Comparison of ENCODE assay signal across 18 mouse cellular contexts in genomic region chr14:45644786-45645185, GRCm38 (mm10). TPM values are rescaled to one million over a fixed set of nuclear protein-coding genes. Genes with fewer than 3 reads are reported as not detected.
DNase-seq lines count a peak whose midpoint lies in the region; ATAC-seq and TF ChIP-seq lines count a peak whose summit lies in the region.
"Had no signal": no experiment of that assay in that cellular context is flagged by ENCODE, and none has a peak within 500 bp of the region (broad histone marks: within the 10 kb centered on the region; RNA-seq: fewer than 3 reads in every experiment).

No protein-coding gene starts in this region.

- H3K4me3 ChIP-seq in forebrain, embryonic 12.5 days (replicated peaks), result no peak overlapping the region
- no peak overlapping the region for H3K4me3 ChIP-seq in forebrain, postnatal 0 days (ENCODE audit: low read depth, low read length)
- H3K4me3 ChIP-seq in midbrain, embryonic 12.5 days, result no peak overlapping the region
- no peak overlapping the region for H3K4me3 ChIP-seq in midbrain, embryonic 11.5 days (ENCODE audit: low read depth, low read length)
- H3K4me3 ChIP-seq in midbrain, embryonic 13.5 days (replicated peaks), result no peak overlapping the region
- H3K4me3 ChIP-seq: embryonic facial prominence, embryonic 10.5 days; limb, embryonic 15.5 days; neural tube, embryonic 12.5 days had no signal

- H3K9ac ChIP-seq in forebrain, embryonic 12.5 days, result no peak overlapping the region
- H3K9ac ChIP-seq in forebrain, postnatal 0 days, result no peak overlapping the region
- no peak overlapping the region for H3K9ac ChIP-seq in midbrain, embryonic 12.5 days (replicated peaks)
- H3K9ac ChIP-seq in midbrain, embryonic 11.5 days (ENCODE audit: low read length), result no peak overlapping the region
- no peak overlapping the region for H3K9ac ChIP-seq in midbrain, embryonic 13.5 days (replicated peaks)
- H3K9ac ChIP-seq: limb, embryonic 15.5 days; neural tube, embryonic 12.5 days had no signal

- 18% methylated on average over 1 of the region's 1 CpGs for WGBS in forebrain, embryonic 12.5 days
- 53% methylated on average over 1 of the region's 1 CpGs for WGBS in forebrain, postnatal 0 days
- 45% methylated on average over 1 of the region's 1 CpGs for WGBS in midbrain, embryonic 12.5 days
- WGBS in midbrain, embryonic 11.5 days, result 46% methylated on average over 1 of the region's 1 CpGs
- WGBS in midbrain, embryonic 13.5 days, result 52% methylated on average over 1 of the region's 1 CpGs

- no peaks in the 10 kb centered on the region; the same call in 1 of the 2 replicates for H3K27me3 ChIP-seq in forebrain, embryonic 12.5 days
- no peaks in the 10 kb centered on the region for H3K27me3 ChIP-seq in forebrain, postnatal 0 days (ENCODE audit: insufficient read depth, low read length)
- no peaks in the 10 kb centered on the region for H3K27me3 ChIP-seq in midbrain, embryonic 12.5 days
- no peaks in the 10 kb centered on the region for H3K27me3 ChIP-seq in midbrain, embryonic 11.5 days (ENCODE audit: control insufficient read depth, insufficient read depth, low read length)
- no peaks in the 10 kb centered on the region for H3K27me3 ChIP-seq in midbrain, embryonic 13.5 days
- H3K27me3 ChIP-seq: CH12.LX; limb, embryonic 15.5 days; neural tube, embryonic 12.5 days had no signal

- peaks cover 42% of the 10 kb centered on the region for H3K4me1 ChIP-seq in forebrain, embryonic 12.5 days
- peaks cover 28% of the 10 kb centered on the region for H3K4me1 ChIP-seq in forebrain, postnatal 0 days (ENCODE audit: insufficient read depth)
- H3K4me1 ChIP-seq in midbrain, embryonic 12.5 days, result peaks cover 39% of the 10 kb centered on the region
- H3K4me1 ChIP-seq in midbrain, embryonic 11.5 days (ENCODE audit: control insufficient read depth, insufficient read depth, low read length), result peaks cover 15% of the 10 kb centered on the region
- H3K4me1 ChIP-seq in midbrain, embryonic 13.5 days (replicated peaks), result peaks cover 48% of the 10 kb centered on the region

- no peak for ATAC-seq in forebrain, embryonic 12.5 days (ENCODE audit: low FRiP score)
- ATAC-seq in forebrain, postnatal 0 days, result no peak
- no peak for ATAC-seq in midbrain, embryonic 12.5 days (ENCODE audit: low FRiP score, low read depth)
- no peak for ATAC-seq in midbrain, embryonic 11.5 days (ENCODE audit: low FRiP score)
- no peak for ATAC-seq in midbrain, embryonic 13.5 days

- no peaks in the 10 kb centered on the region for H3K9me3 ChIP-seq in forebrain, embryonic 12.5 days
- H3K9me3 ChIP-seq in forebrain, postnatal 0 days (ENCODE audit: low read length), result no peaks in the 10 kb centered on the region
- no peaks in the 10 kb centered on the region for H3K9me3 ChIP-seq in midbrain, embryonic 12.5 days
- H3K9me3 ChIP-seq in midbrain, embryonic 11.5 days (ENCODE audit: control insufficient read depth, low read length), result no peaks in the 10 kb centered on the region
- no peaks in the 10 kb centered on the region for H3K9me3 ChIP-seq in midbrain, embryonic 13.5 days
- H3K9me3 ChIP-seq: embryonic facial prominence, embryonic 10.5 days; limb, embryonic 15.5 days; neural tube, embryonic 12.5 days had no signal

- no peak for DNase-seq in forebrain, postnatal 0 days
- no peak for DNase-seq in midbrain, embryonic 11.5 days (ENCODE audit: low spot score, missing footprints)
- DNase-seq in lung, postnatal 25 days (ENCODE audit: low spot score), result no peak
- DNase-seq in kidney, adult 18-20 months, result no peak
- DNase-seq: cerebellum, adult 11 months; cerebellum, postnatal 25 days; gastrocnemius, postnatal 25 days; layer of hippocampus, postnatal 36 days; lung, adult 18-20 months; lung, postnatal 36 days; thymus, postnatal 36 days had no signal

- H3K27ac ChIP-seq in forebrain, embryonic 12.5 days, result 0 out of 2 replicates have a peak overlapping the region, but pooled peaks have one; percentile 8
- no peak overlapping the region for H3K27ac ChIP-seq in forebrain, postnatal 0 days (ENCODE audit: low read depth, low read length)
- 0 out of 2 replicates have a peak overlapping the region, but pooled peaks have one; percentile 25 for H3K27ac ChIP-seq in midbrain, embryonic 12.5 days (replicated peaks)
- H3K27ac ChIP-seq in midbrain, embryonic 11.5 days (ENCODE audit: low read depth, low read length), result no peak overlapping the region
- peak overlapping the region; percentile 68 for H3K27ac ChIP-seq in midbrain, embryonic 13.5 days
- H3K27ac ChIP-seq: embryonic facial prominence, embryonic 10.5 days; limb, embryonic 15.5 days; neural tube, embryonic 12.5 days had no signal

- H3K36me3 ChIP-seq in forebrain, embryonic 12.5 days (replicated peaks), result no peaks in the 10 kb centered on the region
- no peaks in the 10 kb centered on the region for H3K36me3 ChIP-seq in forebrain, postnatal 0 days (ENCODE audit: insufficient read depth)
- no peaks in the 10 kb centered on the region for H3K36me3 ChIP-seq in midbrain, embryonic 12.5 days
- no peaks in the 10 kb centered on the region for H3K36me3 ChIP-seq in midbrain, embryonic 11.5 days (ENCODE audit: control insufficient read depth, insufficient read depth, low read length)
- H3K36me3 ChIP-seq in midbrain, embryonic 13.5 days, result no peaks in the 10 kb centered on the region
- H3K36me3 ChIP-seq: embryonic facial prominence, embryonic 10.5 days; limb, embryonic 15.5 days; neural tube, embryonic 12.5 days had no signal

- TF ChIP-seq CTCF in forebrain, postnatal 0 days (IDR thresholded peaks at IDR 0.05; ENCODE audit: low read depth), result no peak

- H3K4me2 ChIP-seq in forebrain, embryonic 12.5 days, result no peak overlapping the region
- H3K4me2 ChIP-seq in forebrain, postnatal 0 days (ENCODE audit: low read depth), result no peak overlapping the region
- no peak overlapping the region for H3K4me2 ChIP-seq in midbrain, embryonic 12.5 days (replicated peaks)
- no peak overlapping the region for H3K4me2 ChIP-seq in midbrain, embryonic 11.5 days
- 0 out of 2 replicates have a peak overlapping the region, but pooled peaks have one; percentile 40 for H3K4me2 ChIP-seq in midbrain, embryonic 13.5 days (replicated peaks)
- H3K4me2 ChIP-seq: limb, embryonic 15.5 days; neural tube, embryonic 12.5 days had no signal

RNA-seq across cellular contexts. Expression of gene Ddhd1, which starts 13.2 kb away (rescaled TPM):
- 16.7 and 16.8 TPM in 2 replicates for polyA plus RNA-seq in forebrain, embryonic 12.5 days (2016; fragmentation: Nextera tagmentation; extraction: Ambion mirVana)
- 46.7 and 50.1 TPM in 2 replicates for total RNA-seq in forebrain, postnatal 0 days (2014; rRNA removed)
- polyA plus RNA-seq in forebrain, postnatal 0 days (2015; fragmentation: Nextera tagmentation; extraction: Ambion mirVana), result 7.2 and 12.0 TPM in 2 replicates
- 16.1 and 21.3 TPM in 2 replicates for polyA plus RNA-seq in midbrain, embryonic 12.5 days (2016; fragmentation: Nextera tagmentation; extraction: Ambion mirVana)
- 12.6 and 12.8 TPM in 2 replicates for polyA plus RNA-seq in midbrain, embryonic 11.5 days (2014; fragmentation: Nextera tagmentation; extraction: Ambion mirVana)
- 13.2 and 16.5 TPM in 2 replicates for polyA plus RNA-seq in midbrain, embryonic 13.5 days (2015; fragmentation: Nextera tagmentation; extraction: Ambion mirVana)

Comparison
In these comparisons a context has a peak if more than half of its experiments do, and no peak if none do; other contexts are left out.
1. H3K27ac ChIP-seq: peak in forebrain, embryonic 12.5 days (single experiment), midbrain, embryonic 12.5 days (single experiment) and midbrain, embryonic 13.5 days (single experiment); none in forebrain, postnatal 0 days (single experiment) and midbrain, embryonic 11.5 days (single experiment).